In genomic region chr5:128233101-128233500, GRCm38 (mm10) we compare ENCODE assay signal across 23 mouse cellular contexts.
"Had no signal": no experiment of that assay in that cellular context is flagged by ENCODE, and none has a peak within 500 bp of the region (broad histone marks: within the 10 kb centered on the region; RNA-seq: fewer than 3 reads in every experiment).

No protein-coding gene starts in this region.

- H3K4me3 ChIP-seq: heart, adult 2 months; heart, embryonic 13.5 days; heart, embryonic 15.5 days; hindbrain, embryonic 13.5 days; hindbrain, embryonic 15.5 days; layer of hippocampus, adult 2 months; left cerebral cortex, adult 2 months; limb, embryonic 13.5 days; limb, embryonic 15.5 days; liver, embryonic 12.5 days had no signal

- H3K27ac ChIP-seq: heart, adult 2 months; heart, embryonic 13.5 days; heart, embryonic 15.5 days; hindbrain, embryonic 13.5 days; hindbrain, embryonic 15.5 days; hindbrain, postnatal 0 days; layer of hippocampus, adult 2 months; left cerebral cortex, adult 2 months; limb, embryonic 13.5 days; limb, embryonic 15.5 days; liver, embryonic 12.5 days; liver, embryonic 14.5 days had no signal

- DNase-seq: gastrocnemius, postnatal 14 days; gastrocnemius, postnatal 36 days; heart, adult 11 months; heart, adult 2 months; heart, postnatal 14 days; heart, postnatal 36 days; kidney, adult 11 months; kidney, adult 2 months; kidney, postnatal 10 days; kidney, postnatal 25 days; kidney, postnatal 4 days; left cerebral cortex, postnatal 4 days had no signal
